Mouse (Mus musculus) CH12F3 (cell line): ENCODE results near the gene Gm10097.

ENCODE experiments used
- in situ Hi-C: fragments of 300-500 bp; cut with MboI; formaldehyde crosslinking; loops from 2 replicates; pipeline ENCODE4 v1.14.3; 2020; ENCODE audit warnings: low sequenced_read_pairs

The Gm10097 gene

DNA sequence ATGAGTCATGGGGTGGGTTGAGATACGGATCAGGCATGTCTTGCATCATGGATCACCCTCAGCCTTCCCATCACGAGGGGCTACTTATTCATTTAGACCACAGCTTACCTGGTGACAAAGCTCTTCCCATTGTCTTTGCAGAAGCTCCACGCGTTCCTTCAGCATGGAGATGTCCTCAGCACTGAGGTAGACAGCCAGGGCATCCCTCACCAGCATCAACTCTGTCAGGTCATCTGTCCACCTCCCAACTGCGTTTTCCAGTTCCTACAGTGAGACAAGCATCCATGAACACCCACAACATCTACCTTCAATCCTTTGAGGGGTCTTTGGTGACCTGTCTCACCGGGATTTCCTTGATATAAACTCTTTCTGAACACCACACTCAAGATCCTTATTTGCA lies 14.7 kb downstream of the Gm10097 start:
- in situ Hi-C loops, result no loop called here

DNA sequence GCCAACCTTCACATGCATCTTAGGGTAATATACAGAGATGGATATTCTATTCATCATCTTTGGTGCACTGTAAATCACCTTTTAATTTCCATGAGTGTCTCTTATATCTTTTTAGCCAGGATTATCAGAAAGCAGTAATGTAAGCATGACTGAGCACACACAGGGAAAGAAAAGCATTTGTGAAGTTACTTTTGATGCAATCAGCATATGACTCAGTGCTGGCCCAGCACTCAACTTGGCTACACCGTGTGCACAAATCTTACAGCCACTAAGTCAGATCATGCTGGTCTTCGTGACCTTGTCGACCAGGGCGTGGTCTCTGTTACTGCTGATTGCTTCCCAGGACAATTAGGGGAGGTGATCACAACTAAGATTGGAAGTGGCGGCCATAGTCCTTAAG lies 16.8 kb downstream of the Gm10097 start:
- in situ Hi-C loops, result no loop called here

DNA sequence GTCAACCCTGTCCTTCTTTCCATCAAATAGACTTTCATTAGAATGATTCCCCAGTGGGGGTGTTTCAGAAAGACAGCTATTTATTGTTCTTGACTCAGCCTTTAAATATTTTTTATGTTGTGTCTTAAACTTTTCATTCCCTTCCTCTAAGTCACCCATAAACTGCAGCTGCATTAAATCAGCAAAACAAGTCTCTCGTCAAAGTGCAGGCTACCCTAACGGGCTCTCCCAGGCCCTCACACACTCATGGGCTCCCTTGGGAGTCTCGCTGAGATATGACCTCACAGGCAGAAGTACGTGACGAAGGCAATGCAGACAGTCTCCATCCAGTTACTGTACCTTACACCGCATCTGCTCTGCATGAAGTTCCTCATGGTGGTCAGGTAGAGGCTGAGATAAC lies 17.3 kb downstream of the Gm10097 start:
- in situ Hi-C loops, result no loop called here

DNA sequence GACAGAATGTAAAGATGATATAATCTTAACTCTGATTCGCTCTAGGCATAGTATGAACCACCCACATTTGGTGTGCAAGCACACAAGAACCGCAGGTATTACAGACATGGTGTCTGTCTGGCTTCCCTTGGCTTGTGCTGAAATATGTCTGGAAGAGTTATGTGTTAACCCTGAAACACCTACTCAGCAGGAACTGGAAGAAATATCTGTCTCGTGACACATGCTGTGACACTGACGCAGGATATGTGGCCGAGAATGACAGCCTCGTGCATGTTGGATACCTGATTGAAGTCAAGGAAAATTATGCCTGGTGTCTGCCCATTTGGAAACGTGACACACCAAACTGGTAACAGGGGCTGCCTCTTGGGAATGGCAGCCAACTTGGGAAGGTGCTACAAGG lies 18.3 kb downstream of the Gm10097 start:
- in situ Hi-C loops, result no loop called here

DNA sequence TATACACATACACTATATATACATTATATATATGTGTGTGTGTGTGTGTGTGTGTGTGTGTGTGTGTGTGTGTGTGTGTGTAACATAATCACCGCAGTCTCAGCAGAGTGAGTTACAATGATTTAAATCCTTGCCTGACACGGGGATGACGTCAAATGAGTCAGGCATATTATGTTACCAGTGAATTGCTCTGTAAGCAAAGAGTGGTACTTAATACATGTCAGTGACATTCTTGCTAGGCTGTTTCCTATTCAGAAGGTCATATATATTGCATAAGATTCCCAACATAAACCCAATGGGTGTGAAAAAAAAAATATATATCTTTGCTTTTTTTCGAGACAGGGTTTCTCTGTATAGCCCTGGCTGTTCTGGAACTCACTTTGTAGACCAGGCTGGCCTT lies 20.1 kb downstream of the Gm10097 start:
- in situ Hi-C loops, result no loop called here

DNA sequence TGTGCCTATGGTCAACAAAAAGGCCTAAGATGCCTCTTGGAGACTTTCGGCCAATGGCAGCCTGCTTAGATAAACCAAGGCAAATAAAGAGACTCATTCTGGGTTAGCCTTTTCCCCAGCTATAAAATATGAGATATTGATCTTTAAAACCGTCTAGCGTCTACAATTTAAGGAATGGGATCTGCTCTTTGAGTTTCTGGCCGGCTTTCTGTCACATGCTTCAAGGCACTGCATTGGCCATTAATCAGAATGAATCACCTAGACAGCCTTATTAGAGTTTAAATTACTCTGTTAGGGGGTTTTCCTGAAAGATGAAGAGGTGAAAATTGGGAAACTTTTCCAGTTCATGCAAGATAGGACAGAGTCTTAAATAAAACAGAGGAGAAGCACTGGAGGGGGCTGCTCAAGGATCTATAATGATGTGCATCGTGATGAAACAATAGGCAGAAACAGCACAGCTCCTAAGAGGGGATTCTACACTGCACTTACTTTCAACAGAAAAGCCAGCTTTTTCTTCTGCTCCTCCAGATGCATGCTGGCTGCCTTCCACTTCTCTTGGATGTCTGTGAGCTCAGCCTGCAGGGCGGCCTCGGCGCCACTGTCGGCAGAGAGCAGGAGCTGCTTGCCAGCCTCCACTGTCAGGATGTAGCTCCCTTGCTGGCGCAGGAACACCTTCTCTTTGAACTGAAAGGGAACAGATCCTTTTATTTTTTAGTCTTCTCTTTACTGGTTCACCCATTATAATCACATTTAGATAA lies 28.2 kb downstream of the Gm10097 start:
- in situ Hi-C loops, result no loop called here

DNA sequence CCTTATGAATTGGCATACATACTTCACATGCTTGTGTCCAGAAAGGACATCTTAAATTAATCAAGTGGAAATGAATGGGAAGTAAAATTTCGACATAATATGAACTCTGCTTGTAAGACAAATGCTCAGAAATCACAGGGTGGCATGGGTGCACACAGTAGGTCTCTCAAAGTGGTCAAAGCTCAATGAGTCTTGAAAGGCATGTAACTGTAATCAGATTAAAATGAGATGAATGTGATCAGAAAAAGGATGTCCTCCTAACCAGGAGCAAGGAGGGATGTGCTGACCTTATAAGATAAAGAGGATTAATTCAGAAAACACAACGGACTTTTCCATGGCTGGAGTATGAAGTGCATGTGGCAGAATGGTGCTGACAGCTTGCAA lies 28.8 kb downstream of the Gm10097 start:
- in situ Hi-C loops, result no loop called here

DNA sequence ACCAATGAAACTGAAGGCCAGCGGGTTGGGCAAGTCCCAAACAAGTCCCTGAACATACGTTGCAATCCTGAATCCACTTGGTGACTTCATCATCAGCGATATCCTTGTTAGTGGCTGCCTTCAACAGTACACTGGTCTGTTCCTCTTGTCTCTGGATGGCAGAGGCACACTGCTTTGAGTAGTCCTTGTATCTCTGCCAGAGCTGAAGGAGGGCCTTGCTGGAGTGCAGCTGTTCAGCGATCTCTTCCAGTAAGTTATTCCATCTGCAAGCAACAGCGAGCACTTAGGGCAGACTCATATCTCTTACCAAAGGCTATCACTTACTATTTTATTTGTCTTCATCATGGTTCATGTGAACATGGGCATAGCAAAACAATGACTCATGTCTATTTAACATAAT lies 41.8 kb downstream of the Gm10097 start:
- in situ Hi-C loops, result no loop called here

DNA sequence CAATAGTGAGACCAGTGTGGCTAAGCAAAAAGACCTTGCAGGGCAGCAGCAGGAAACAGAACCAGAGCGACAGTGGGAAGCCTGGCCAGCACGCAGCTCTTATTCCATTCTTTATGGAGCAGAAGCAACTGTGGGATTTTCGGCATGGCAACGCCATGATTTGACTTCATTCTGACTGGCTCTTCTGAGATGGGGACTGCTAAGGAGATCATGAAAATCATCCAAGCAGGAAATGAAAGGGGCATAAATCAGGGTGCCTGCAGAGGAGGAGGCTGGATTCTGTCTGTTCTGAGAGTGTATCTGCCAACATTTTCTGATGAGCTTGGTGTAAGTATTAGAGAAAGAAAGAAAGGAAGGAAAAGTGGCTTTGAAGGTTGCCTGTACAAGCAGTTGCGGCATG lies 47.2 kb downstream of the Gm10097 start:
- in situ Hi-C loops, result no loop called here

DNA sequence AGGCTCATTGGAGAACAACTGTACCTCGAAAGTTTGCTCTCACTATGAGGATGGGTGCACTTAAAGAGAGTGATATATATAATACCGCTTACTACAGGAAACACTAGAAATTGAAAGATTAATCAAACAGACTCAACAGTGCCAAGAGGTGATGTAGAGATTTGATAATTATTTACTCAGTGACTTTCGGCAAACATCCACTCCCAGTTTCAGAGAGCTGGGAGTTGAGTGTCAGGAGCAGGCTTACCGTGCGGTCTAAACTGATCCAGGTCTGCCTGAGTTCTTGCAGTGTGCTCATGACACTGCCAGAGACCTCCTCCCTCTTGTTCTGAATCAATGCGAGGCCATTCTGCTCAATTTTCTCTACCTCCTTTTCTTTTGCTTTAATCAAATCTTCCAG lies 47.7 kb downstream of the Gm10097 start:
- in situ Hi-C loops, result no loop called here
